11 mouse cellular contexts compared by ENCODE assay signal in genomic region chr5:86063501-86063900, GRCm38 (mm10). TPM values are rescaled to one million over a fixed set of nuclear protein-coding genes. Genes with fewer than 3 reads are reported as not detected.
DNase-seq lines count a peak whose midpoint lies in the region; ATAC-seq lines count a peak whose summit lies in the region.
"Had no signal": no experiment of that assay in that cellular context is flagged by ENCODE, and none has a peak within 500 bp of the region (broad histone marks: within the 10 kb centered on the region; RNA-seq: fewer than 3 reads in every experiment).

No protein-coding gene starts in this region.

- no peaks in the 10 kb centered on the region for H3K36me3 ChIP-seq in lung, embryonic 16.5 days (ENCODE audit: control insufficient read depth, insufficient read depth, low read length)
- H3K36me3 ChIP-seq in liver, embryonic 12.5 days = peaks cover 8% of the 10 kb centered on the region; the same call in 1 of the 2 replicates
- no peaks in the 10 kb centered on the region for H3K36me3 ChIP-seq in stomach, embryonic 15.5 days

- no peak overlapping the region; the same call in 1 of the 2 replicates for H3K4me3 ChIP-seq in lung, embryonic 16.5 days (ENCODE audit: low read length)
- H3K4me3 ChIP-seq in liver, embryonic 12.5 days = peak overlapping the region; percentile 74
- no peak overlapping the region for H3K4me3 ChIP-seq in stomach, embryonic 15.5 days (replicated peaks)

- H3K4me2 ChIP-seq in lung, embryonic 16.5 days (ENCODE audit: low read depth, low read length) = peak overlapping the region; percentile 56
- H3K4me2 ChIP-seq in liver, embryonic 12.5 days = peak overlapping the region; percentile 73
- H3K4me2 ChIP-seq in stomach, embryonic 15.5 days = peak overlapping the region; percentile 48

- no peak overlapping the region for H3K9ac ChIP-seq in lung, embryonic 16.5 days (ENCODE audit: low read length)
- H3K9ac ChIP-seq in liver, embryonic 12.5 days = peak overlapping the region; percentile 78
- H3K9ac ChIP-seq in stomach, embryonic 15.5 days = no peak overlapping the region

- no peaks in the 10 kb centered on the region for H3K9me3 ChIP-seq in lung, embryonic 16.5 days (ENCODE audit: control insufficient read depth, low read length)
- H3K9me3 ChIP-seq in liver, embryonic 12.5 days (replicated peaks) = no peaks in the 10 kb centered on the region
- H3K9me3 ChIP-seq in stomach, embryonic 15.5 days = no peaks in the 10 kb centered on the region

- no peaks in the 10 kb centered on the region for H3K27me3 ChIP-seq in lung, embryonic 16.5 days (ENCODE audit: control insufficient read depth, insufficient read depth, low read depth, low read length)
- no peaks in the 10 kb centered on the region for H3K27me3 ChIP-seq in liver, embryonic 12.5 days (replicated peaks)
- H3K27me3 ChIP-seq in stomach, embryonic 15.5 days (replicated peaks) = no peaks in the 10 kb centered on the region

- WGBS in lung, embryonic 16.5 days = 96% methylated on average over 1 of the region's 1 CpGs
- 40% methylated on average over 1 of the region's 1 CpGs for WGBS in liver, embryonic 12.5 days (ENCODE audit: insufficient replicate concordance)
- WGBS in stomach, embryonic 15.5 days = 89% methylated on average over 1 of the region's 1 CpGs

- H3K27ac ChIP-seq in lung, embryonic 16.5 days (ENCODE audit: low read length) = no peak overlapping the region
- H3K27ac ChIP-seq in liver, embryonic 12.5 days = no peak overlapping the region
- no peak overlapping the region for H3K27ac ChIP-seq in stomach, embryonic 15.5 days
- H3K27ac ChIP-seq: macrophage had no signal

- H3K4me1 ChIP-seq in lung, embryonic 16.5 days (replicated peaks; ENCODE audit: control insufficient read depth, insufficient read depth, low read length) = peaks cover 8% of the 10 kb centered on the region; the same call in 1 of the 2 replicates
- peaks cover 34% of the 10 kb centered on the region for H3K4me1 ChIP-seq in liver, embryonic 12.5 days
- peaks cover 3% of the 10 kb centered on the region; the same call in 1 of the 2 replicates for H3K4me1 ChIP-seq in stomach, embryonic 15.5 days

- no peak for ATAC-seq in lung, embryonic 16.5 days (ENCODE audit: low read depth)
- ATAC-seq in liver, embryonic 12.5 days = no peak
- no peak for ATAC-seq in stomach, embryonic 15.5 days (ENCODE audit: insufficient read depth, low FRiP score, low read depth)
- ATAC-seq in megakaryocyte progenitor cell, adult 5-6 weeks (replicated peaks; ENCODE audit: poor library complexity) = no peak

- peak; percentile 22 for DNase-seq in cerebellum, adult 9-10 months
- DNase-seq in cerebellum, postnatal 4 days (ENCODE audit: low spot score in 2 of 2) = no peak
- no peak for DNase-seq in lung, postnatal 25 days (ENCODE audit: low spot score)
- no peak for DNase-seq in adrenal gland, adult (ENCODE audit: inconsistent age in 2 of 2, low spot score in 1 of 2)
- DNase-seq: cerebellum, adult 11-12 months had no signal

RNA-seq across cellular contexts. Expression of gene Cenpc1, which starts 1.9 kb away (rescaled TPM):
- 34.0 and 34.5 TPM in 2 replicates for polyA plus RNA-seq in lung, embryonic 16.5 days (2015; fragmentation: Nextera tagmentation; extraction: Ambion mirVana)
- 21.1 and 21.8 TPM in 2 replicates for polyA plus RNA-seq in liver, embryonic 12.5 days (2016; fragmentation: Nextera tagmentation; extraction: Ambion mirVana)
- polyA plus RNA-seq in stomach, embryonic 15.5 days (2015; fragmentation: Nextera tagmentation; extraction: Ambion mirVana) = 30.3 and 31.2 TPM in 2 replicates
- 47.2 and 55.1 TPM in 2 replicates for total RNA-seq in megakaryocyte progenitor cell, adult 5-6 weeks (2015)
- 39.5 and 50.5 TPM in 2 replicates for total RNA-seq in megakaryocyte progenitor cell, adult 5-6 weeks (2017)

RNA-seq across cellular contexts. Expression of gene Stap1, which starts 8.0 kb away (rescaled TPM):
- polyA plus RNA-seq in lung, embryonic 16.5 days (2015; fragmentation: Nextera tagmentation; extraction: Ambion mirVana) = 0.57 and 2.0 TPM in 2 replicates
- 2.5 and 2.6 TPM in 2 replicates for polyA plus RNA-seq in liver, embryonic 12.5 days (2016; fragmentation: Nextera tagmentation; extraction: Ambion mirVana)
- polyA plus RNA-seq in stomach, embryonic 15.5 days (2015; fragmentation: Nextera tagmentation; extraction: Ambion mirVana) = 0.83 and 1.3 TPM in 2 replicates
- total RNA-seq in megakaryocyte progenitor cell, adult 5-6 weeks (2015) = 67.8 and 69.1 TPM in 2 replicates
- 27.0 and 58.6 TPM in 2 replicates for total RNA-seq in megakaryocyte progenitor cell, adult 5-6 weeks (2017)
- total RNA-seq: gastrocnemius, adult 18-20 months had no signal
